Mouse (Mus musculus): ENCODE measurements around the gene Phf24. TPM values are rescaled to one million over a fixed set of nuclear protein-coding genes. Genes with fewer than 3 reads are reported as not detected.
"Not testable (repeated sequence)": the region's sequence is repeated elsewhere in the genome, so short reads cannot be mapped to it uniquely, and the experiment has no call there.

The Phf24 gene
- polyA plus RNA-seq, 1 experiment from 2014 or later: 1.1 TPM

- no peak overlapping the region for H3K9ac ChIP-seq (ENCODE audit: low read depth, low read length)
- H3K4me3 ChIP-seq (ENCODE audit: low read length): no peak overlapping the region
- no peaks in the 10 kb centered on the region for H3K27me3 ChIP-seq (ENCODE audit: control insufficient read depth, insufficient read depth, low read length)
- 94% methylated on average over 4 of the region's 4 CpGs for WGBS
- peaks cover 51% of the 10 kb centered on the region for H3K36me3 ChIP-seq (ENCODE audit: control insufficient read depth, insufficient read depth, low read length)
- no peak overlapping the region for H3K27ac ChIP-seq (ENCODE audit: low read depth, low read length)
- H3K9me3 ChIP-seq (ENCODE audit: control insufficient read depth, low read length): no peaks in the 10 kb centered on the region
- no peaks in the 10 kb centered on the region for H3K4me1 ChIP-seq (ENCODE audit: control insufficient read depth, insufficient read depth, low read length)
- H3K4me2 ChIP-seq (replicated peaks; ENCODE audit: low read depth, low read length): no peak overlapping the region
- no peak for ATAC-seq (ENCODE audit: low FRiP score, low TSS enrichment)
Observed at GRCm38 (mm10) chr4:42978062-42978461, 61.6 kb downstream of the Phf24 start.

GRCm38 (mm10) chr4:42980467-42980866 lies 64.0 kb downstream of the Phf24 start:
- not testable (repeated sequence) for H3K9ac ChIP-seq (ENCODE audit: low read depth, low read length); H3K4me1 ChIP-seq (ENCODE audit: control insufficient read depth, insufficient read depth, low read length); H3K27me3 ChIP-seq (ENCODE audit: control insufficient read depth, insufficient read depth, low read length); ATAC-seq (ENCODE audit: low FRiP score, low TSS enrichment); H3K4me2 ChIP-seq (replicated peaks; ENCODE audit: low read depth, low read length); H3K9me3 ChIP-seq (ENCODE audit: control insufficient read depth, low read length); H3K27ac ChIP-seq (ENCODE audit: low read depth, low read length); H3K4me3 ChIP-seq (ENCODE audit: low read length)
- 91% methylated on average over 7 of the region's 8 CpGs for WGBS
- peaks cover 75% of the 10 kb centered on the region for H3K36me3 ChIP-seq (ENCODE audit: control insufficient read depth, insufficient read depth, low read length)

DNA sequence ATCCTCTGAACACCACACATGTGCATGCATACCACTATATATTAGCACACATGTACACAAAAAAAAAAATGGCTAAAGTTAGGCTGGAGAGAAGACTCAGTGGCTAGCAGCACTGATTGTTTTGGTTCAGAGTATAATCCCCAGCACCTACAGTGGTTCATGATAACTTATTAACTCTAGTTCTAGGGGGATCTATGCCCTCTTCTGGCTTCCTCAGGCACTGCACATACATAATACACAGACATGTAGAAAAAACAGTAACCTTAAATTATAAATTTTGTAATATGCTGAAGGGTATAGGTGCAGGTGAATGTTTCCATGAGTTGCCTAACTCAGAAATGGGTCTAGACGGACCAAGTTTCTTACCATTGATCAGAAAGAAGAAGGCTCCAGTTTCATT lies 71.8 kb downstream of the Phf24 start:
- Histone ChIP-seq H3K4me2 (replicated peaks; ENCODE audit: low read depth, low read length) (no peak overlapping the region), H3K27me3 (ENCODE audit: control insufficient read depth, insufficient read depth, low read length) (no peaks in the 10 kb centered on the region), H3K36me3 (ENCODE audit: control insufficient read depth, insufficient read depth, low read length) (peaks cover 96% of the 10 kb centered on the region), H3K9me3 (ENCODE audit: control insufficient read depth, low read length) (no peaks in the 10 kb centered on the region), H3K27ac (ENCODE audit: low read depth, low read length) (no peak overlapping the region), H3K4me1 (ENCODE audit: control insufficient read depth, insufficient read depth, low read length) (no peaks in the 10 kb centered on the region), H3K9ac (ENCODE audit: low read depth, low read length) (no peak overlapping the region), H3K4me3 (ENCODE audit: low read length) (no peak overlapping the region)
- 79% methylated on average over 1 of the region's 1 CpGs for WGBS
- no peak for ATAC-seq (ENCODE audit: low FRiP score, low TSS enrichment)

Other genes starting within 250 kb of the Phf24 start
- not detected in 2 replicates for gene 4930578G10Rik, start 181.1 kb upstream of the Phf24 start, polyA plus RNA-seq (2014; fragmentation: Nextera tagmentation; extraction: Ambion mirVana)
- gene Ccl19, start 160.1 kb upstream of the Phf24 start, polyA plus RNA-seq (2014; fragmentation: Nextera tagmentation; extraction: Ambion mirVana): not detected in 2 replicates
- 47.2 and 48.1 TPM in 2 replicates for gene Ccl21a, start 142.7 kb upstream of the Phf24 start, polyA plus RNA-seq (2014; fragmentation: Nextera tagmentation; extraction: Ambion mirVana)
- gene Fam205a1, start 62.8 kb upstream of the Phf24 start, polyA plus RNA-seq (2014; fragmentation: Nextera tagmentation; extraction: Ambion mirVana): not detected in 2 replicates
- gene Gm12394, start 59.9 kb upstream of the Phf24 start, polyA plus RNA-seq (2014; fragmentation: Nextera tagmentation; extraction: Ambion mirVana): 0.14 and 0.16 TPM in 2 replicates
- gene Fam205c, start 42.4 kb upstream of the Phf24 start, polyA plus RNA-seq (2014; fragmentation: Nextera tagmentation; extraction: Ambion mirVana): 0.35 TPM in 1 of 2 replicates, not detected in the other
- 5.1 and 6.8 TPM in 2 replicates for gene Dnajb5, start 33.2 kb downstream of the Phf24 start, polyA plus RNA-seq (2014; fragmentation: Nextera tagmentation; extraction: Ambion mirVana)
- gene 1700022I11Rik, start 52.9 kb downstream of the Phf24 start, polyA plus RNA-seq (2014; fragmentation: Nextera tagmentation; extraction: Ambion mirVana): 0.34 and 0.37 TPM in 2 replicates
- 351 and 554 TPM in 2 replicates for gene Vcp, start 83.8 kb downstream of the Phf24 start, polyA plus RNA-seq (2014; fragmentation: Nextera tagmentation; extraction: Ambion mirVana)
- gene Fancg, start 93.8 kb downstream of the Phf24 start, polyA plus RNA-seq (2014; fragmentation: Nextera tagmentation; extraction: Ambion mirVana): 11.8 and 16.9 TPM in 2 replicates
- 14.5 and 21.0 TPM in 2 replicates for gene Pigo, start 109.2 kb downstream of the Phf24 start, polyA plus RNA-seq (2014; fragmentation: Nextera tagmentation; extraction: Ambion mirVana)
- 353 and 454 TPM in 2 replicates for gene Stoml2, start 115.0 kb downstream of the Phf24 start, polyA plus RNA-seq (2014; fragmentation: Nextera tagmentation; extraction: Ambion mirVana)
- 6.8 and 8.3 TPM in 2 replicates for gene Fam214b, start 129.6 kb downstream of the Phf24 start, polyA plus RNA-seq (2014; fragmentation: Nextera tagmentation; extraction: Ambion mirVana)
- 5.6 and 9.0 TPM in 2 replicates for gene Unc13b, start 142.3 kb downstream of the Phf24 start, polyA plus RNA-seq (2014; fragmentation: Nextera tagmentation; extraction: Ambion mirVana)

All from kidney, embryonic 14.5 days (tissue).